Mouse (Mus musculus): Measurements from ENCODE around the gene Mtr.

- TF ChIP-seq GATA1 (IDR thresholded peaks at IDR 0.05; ENCODE audit: borderline replicate concordance, low read length) (no peak), FLI1 (IDR thresholded peaks at IDR 0.05; ENCODE audit: low read length) (no peak)
Observed at GRCm38 (mm10) chr13:12250496-12250895, 7.4 kb downstream of the Mtr start.
